Mouse (Mus musculus): ENCODE measurements around the gene Tnrc18. TPM values are rescaled to one million over a fixed set of nuclear protein-coding genes. Genes with fewer than 3 reads are reported as not detected.

The Tnrc18 gene
- polyA plus RNA-seq, 1 experiment from 2014 or later: 18.6 TPM

Other genes starting within 250 kb of the Tnrc18 start
- gene Mmd2, start 208.9 kb downstream of the Tnrc18 start, polyA plus RNA-seq (2015; fragmentation: Nextera tagmentation; extraction: Ambion mirVana): 0.24 and 1.0 TPM in 2 replicates
- gene Wipi2, start 190.0 kb downstream of the Tnrc18 start, polyA plus RNA-seq (2015; fragmentation: Nextera tagmentation; extraction: Ambion mirVana): 25.8 and 27.9 TPM in 2 replicates
- gene Slc29a4, start 125.2 kb downstream of the Tnrc18 start, polyA plus RNA-seq (2015; fragmentation: Nextera tagmentation; extraction: Ambion mirVana): 1.7 and 2.2 TPM in 2 replicates
- 8.7 and 9.5 TPM in 2 replicates for gene Fbxl18, start 77.8 kb upstream of the Tnrc18 start, polyA plus RNA-seq (2015; fragmentation: Nextera tagmentation; extraction: Ambion mirVana)
- gene Actb, start 89.1 kb upstream of the Tnrc18 start, polyA plus RNA-seq (2015; fragmentation: Nextera tagmentation; extraction: Ambion mirVana): 6,383 and 6,386 TPM in 2 replicates
- gene Fscn1, start 142.7 kb upstream of the Tnrc18 start, polyA plus RNA-seq (2015; fragmentation: Nextera tagmentation; extraction: Ambion mirVana): 135 and 155 TPM in 2 replicates